Mouse (Mus musculus): ENCODE measurements around the gene Arl5b.

The Arl5b gene

DNA sequence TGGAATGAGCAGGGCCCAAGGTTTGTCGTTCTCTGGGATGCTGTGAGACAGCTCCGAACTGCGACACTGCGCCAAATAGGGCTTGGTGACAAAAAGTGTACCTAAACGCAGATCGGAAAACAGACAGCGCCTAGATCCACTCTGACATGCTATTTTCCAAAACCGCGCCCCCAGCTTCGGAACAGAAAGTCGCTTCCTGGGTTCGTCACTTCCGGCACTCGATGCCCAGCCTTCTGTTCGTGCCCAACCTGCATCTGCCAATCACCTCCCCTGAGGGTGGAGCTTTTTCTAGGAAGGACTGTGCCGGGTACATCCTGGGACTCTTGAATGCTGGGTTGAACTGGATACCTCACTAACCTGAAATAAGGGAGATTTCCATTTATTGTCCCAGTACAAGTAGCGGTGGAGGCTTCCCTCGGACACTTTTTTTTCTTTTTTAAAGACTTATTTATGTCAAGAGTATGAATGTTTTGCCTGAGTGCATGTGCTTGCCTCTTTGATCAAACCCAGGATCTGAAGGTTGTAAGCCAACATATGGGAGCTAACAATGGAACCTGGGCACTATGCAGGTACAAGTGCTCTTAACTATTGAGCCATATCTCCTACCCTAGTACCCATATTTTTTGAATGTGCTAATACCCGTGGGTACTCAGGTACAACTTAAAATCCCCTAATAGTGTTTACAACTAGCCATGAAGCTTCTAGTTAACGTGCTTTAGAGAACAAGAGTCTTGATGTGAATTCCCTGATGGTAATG lies at the start of gene Arl5b:
Gene Arl5b (plus strand): TSS at position 279 of the 757 bp plus-strand sequence.
- peak; percentile 100 for ATAC-seq (ENCODE audit: low TSS enrichment)

DNA sequence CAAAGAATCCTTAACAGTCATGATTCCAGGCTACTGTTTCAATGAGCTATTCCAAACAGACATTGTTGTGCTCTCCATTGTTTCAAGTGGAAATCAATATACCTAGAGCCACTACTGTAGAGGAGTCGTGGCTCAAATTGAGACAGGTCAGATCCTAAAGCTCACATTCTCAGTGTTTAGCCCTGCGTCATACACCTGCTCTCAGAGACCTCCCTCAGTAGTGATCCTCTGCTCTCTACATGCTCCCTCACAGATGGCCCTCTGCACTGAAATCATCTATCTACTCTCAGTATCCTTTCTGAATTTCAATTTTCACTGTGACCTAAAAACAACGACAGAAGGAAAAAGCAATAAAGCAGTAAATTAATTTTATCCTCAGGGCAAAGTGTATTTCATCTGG lies 41.7 kb upstream of the Arl5b start:
- ATAC-seq (ENCODE audit: low TSS enrichment): no peak

GRCm38 (mm10) chr2:15008072-15008471 lies 41.1 kb upstream of the Arl5b start:
- ATAC-seq (ENCODE audit: low TSS enrichment): no peak

- ATAC-seq (ENCODE audit: low TSS enrichment): no peak
Measured at GRCm38 (mm10) chr2:15026817-15027216, 22.4 kb upstream of the Arl5b start.

GRCm38 (mm10) chr2:15027816-15028215 lies 21.4 kb upstream of the Arl5b start:
- no peak for ATAC-seq (ENCODE audit: low TSS enrichment)

- no peak for ATAC-seq (ENCODE audit: low TSS enrichment)
Measured at GRCm38 (mm10) chr2:15038705-15039104, 10.5 kb upstream of the Arl5b start.

DNA sequence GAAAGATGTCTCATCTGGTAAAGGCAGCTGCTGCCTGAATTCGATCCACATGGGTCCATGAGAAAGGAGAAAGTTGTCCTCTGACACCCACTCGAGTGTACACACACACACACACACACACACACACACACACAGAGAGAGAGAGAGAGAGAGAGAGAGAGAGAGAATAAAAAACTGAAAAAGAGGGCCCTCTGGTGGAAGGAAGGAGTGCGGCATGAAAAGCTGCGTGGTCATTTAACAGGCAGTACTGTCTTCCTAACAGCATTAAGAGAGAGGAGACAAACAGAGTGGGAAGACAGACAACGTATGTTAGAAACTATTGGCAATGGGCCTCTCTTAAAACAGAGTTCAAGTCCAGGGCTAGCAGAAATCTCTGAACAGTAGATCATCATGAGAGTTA lies 8.9 kb upstream of the Arl5b start:
- peak; percentile 67 for ATAC-seq (ENCODE audit: low TSS enrichment)

DNA sequence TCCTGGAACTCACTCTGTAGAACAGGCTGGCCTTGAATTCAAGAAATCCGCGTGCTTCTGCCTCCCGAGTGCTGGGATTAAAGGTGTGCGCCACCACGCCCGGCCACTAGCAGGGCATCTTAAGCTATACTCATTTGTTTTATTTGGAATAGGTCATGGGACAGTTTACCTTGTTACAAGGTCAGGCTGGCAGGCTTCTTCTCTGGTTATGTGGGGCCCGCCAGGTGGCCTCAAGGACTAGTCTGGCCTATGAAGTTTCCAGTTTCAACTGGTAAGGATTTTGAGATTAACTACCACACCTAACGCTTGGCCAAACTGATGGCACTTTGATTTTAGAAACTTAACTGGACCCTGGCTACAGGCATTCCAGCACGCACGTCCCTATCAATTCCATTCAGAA lies 5.3 kb downstream of the Arl5b start:
- ATAC-seq (ENCODE audit: low TSS enrichment): peak; percentile 8; the same call in 1 of the 2 replicates

DNA sequence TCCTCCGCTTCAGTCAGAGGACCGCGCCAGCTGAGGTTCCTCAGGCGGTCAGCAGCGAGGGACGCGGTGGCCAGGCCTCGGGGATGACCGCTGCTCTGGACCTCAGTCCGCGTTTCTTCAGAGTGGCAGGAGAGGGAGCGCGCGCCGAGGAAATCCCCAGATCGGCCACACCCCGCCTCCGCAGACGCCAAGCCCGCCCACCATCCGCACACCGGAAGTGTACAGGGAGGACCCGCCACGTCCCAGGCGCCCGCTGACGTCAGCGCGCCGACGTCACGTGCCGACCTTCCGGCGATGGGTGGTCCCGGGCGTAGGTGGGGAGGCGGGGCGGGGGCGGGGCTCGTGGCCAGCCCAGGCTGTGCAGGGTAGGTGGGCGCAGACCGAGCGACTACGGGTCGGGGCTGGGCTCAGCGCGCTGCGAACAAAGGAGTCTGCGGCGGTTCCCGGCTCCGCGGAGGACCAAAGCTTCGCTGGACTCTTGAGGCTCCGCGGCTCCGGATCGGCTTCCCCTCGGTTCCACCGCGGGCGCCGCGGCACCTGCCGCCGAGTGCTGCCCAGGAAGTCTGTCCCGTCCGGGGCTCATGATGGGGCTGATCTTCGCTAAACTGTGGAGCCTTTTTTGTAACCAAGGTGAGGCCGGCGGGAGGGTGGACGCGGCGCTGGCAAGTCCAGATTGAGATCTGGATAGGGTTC lies 5.9 kb downstream of the Arl5b start, which contains the start of gene Nsun6:
Gene Nsun6 (minus strand): TSS at position 125 of the 693 bp plus-strand sequence.
- ATAC-seq (ENCODE audit: low TSS enrichment): peak; percentile 92

GRCm38 (mm10) chr2:15055741-15056151 lies 6.6 kb downstream of the Arl5b start:
- ATAC-seq (ENCODE audit: low TSS enrichment): no peak

DNA sequence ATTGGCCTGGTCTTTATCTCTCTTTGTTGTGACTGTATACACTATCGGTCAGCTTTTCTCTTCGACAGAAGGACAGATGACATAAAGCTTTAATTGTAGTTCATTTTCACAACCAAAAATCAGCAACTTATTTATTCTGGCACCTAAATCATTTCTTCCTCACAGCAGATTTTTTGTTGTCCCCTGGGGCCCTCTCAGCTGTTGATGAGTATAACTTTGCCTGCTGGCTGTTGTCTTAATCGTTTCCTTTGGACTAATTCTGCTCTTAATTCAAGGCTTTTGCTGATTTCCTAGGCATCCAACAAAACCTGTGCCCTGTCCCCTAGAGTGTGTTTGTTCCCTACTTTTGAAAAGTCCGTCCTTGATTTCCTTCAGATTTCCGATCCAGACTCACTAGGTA lies 9.0 kb downstream of the Arl5b start:
- no peak for ATAC-seq (ENCODE audit: low TSS enrichment)

GRCm38 (mm10) chr2:15060856-15061255 lies 11.7 kb downstream of the Arl5b start:
- no peak for ATAC-seq (ENCODE audit: low TSS enrichment)

- no peak for ATAC-seq (ENCODE audit: low TSS enrichment)
Measured at GRCm38 (mm10) chr2:15063815-15064214, 14.6 kb downstream of the Arl5b start.

- no peak for ATAC-seq (ENCODE audit: low TSS enrichment)
Measured at GRCm38 (mm10) chr2:15064380-15065269, 15.4 kb downstream of the Arl5b start.

DNA sequence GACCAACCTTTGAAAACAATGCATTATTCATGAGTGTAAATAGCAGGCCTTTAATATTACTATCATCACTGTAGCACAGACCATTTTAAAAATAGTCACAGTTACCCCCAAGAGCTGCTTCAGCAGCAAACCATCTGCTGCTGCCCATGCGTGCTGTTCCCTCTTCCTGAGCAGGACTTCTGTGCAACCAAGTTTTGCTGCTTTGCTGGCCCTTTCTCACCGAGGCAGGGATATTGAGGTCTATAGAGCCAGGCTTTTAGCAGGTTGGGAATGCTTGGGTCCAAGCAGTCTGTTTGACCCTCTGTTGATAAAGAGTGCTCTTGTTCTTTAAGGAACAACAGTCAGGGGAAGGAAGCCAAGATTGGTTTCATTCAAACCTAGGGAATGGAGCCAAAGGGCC lies 16.3 kb downstream of the Arl5b start:
- ATAC-seq (ENCODE audit: low TSS enrichment): no peak

GRCm38 (mm10) chr2:15067091-15067490 lies 17.9 kb downstream of the Arl5b start:
- ATAC-seq (ENCODE audit: low TSS enrichment): no peak

GRCm38 (mm10) chr2:15083702-15084101 lies 34.5 kb downstream of the Arl5b start:
- ATAC-seq (ENCODE audit: low TSS enrichment): no peak

- ATAC-seq (ENCODE audit: low TSS enrichment): no peak
Measured at GRCm38 (mm10) chr2:15087308-15087707, 38.1 kb downstream of the Arl5b start.

DNA sequence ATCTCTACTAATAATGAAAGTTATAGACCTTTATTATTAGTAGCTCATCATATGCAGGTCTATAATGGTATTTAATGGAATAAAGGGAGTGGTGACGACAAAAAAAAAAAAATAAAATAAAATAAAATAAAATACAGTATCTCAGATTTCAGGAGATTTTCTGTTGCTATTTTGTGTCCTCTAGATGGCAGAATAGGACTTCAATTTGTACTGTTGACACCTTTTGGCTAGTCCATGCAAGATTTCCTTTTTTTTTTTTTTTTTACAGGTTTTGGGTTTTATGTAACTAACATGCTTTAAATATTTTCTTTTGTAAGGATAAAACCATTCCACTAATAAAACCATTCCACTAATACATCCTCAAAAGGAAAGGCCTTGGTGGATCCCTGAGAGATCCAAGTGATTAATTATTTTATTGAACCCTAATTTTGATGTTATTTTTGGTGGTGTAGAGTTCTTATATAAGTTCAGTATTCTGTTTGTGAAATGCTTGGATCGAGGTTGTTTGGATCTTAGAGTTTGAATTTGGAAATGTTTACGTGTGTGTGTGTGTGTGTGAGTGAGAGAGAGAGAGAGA lies 47.4 kb downstream of the Arl5b start:
- ATAC-seq (ENCODE audit: low TSS enrichment): peak; percentile 62; the same call in 1 of the 2 replicates

DNA sequence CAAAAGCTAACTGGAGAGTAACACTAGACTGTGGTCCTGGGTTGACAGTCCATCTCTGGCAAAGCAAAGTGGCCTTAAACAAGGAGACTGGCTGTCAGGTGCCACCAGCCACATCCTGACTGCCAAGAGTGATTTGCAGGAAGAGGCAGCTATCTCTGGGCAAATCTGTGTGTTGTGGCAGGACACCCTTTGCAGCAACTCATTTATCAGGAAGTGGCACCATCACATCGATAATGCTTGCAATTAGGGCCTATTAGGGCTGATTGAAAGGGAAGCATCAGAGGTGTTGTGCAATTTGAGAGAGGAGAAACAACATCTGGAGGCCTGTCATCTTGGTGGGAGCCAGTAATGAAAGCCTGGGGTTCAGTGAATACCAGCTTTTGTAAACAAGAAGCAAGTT lies 55.2 kb downstream of the Arl5b start:
- ATAC-seq (ENCODE audit: low TSS enrichment): no peak

- no peak for ATAC-seq (ENCODE audit: low TSS enrichment)
Measured at GRCm38 (mm10) chr2:15111290-15111689, 62.1 kb downstream of the Arl5b start.
